Mouse (Mus musculus) layer of hippocampus, adult 9-10 months (tissue): ENCODE results near the gene Abcg5.
A peak's percentile ranks its signal among the peaks of the same experiment; 100 is the strongest.

Experiments used
- DNase-seq: peaks from one replicate; pipeline ENCODE4 v3.0.0; 2022; ENCODE audit warnings: low spot score

The Abcg5 gene

GRCm38 (mm10) chr17:84644292-84645050 is 38.3 kb downstream of the Abcg5 start:
- no peak for DNase-seq

GRCm38 (mm10) chr17:84642324-84642723 is 40.5 kb downstream of the Abcg5 start:
- no peak for DNase-seq

GRCm38 (mm10) chr17:84641893-84642292 is 40.9 kb downstream of the Abcg5 start:
- DNase-seq = peak; percentile 30

- no peak for DNase-seq
Measured at GRCm38 (mm10) chr17:84639796-84640378, 42.9 kb downstream of the Abcg5 start.

- no peak for DNase-seq
Measured at GRCm38 (mm10) chr17:84637971-84638370, 44.8 kb downstream of the Abcg5 start.

GRCm38 (mm10) chr17:84636328-84636727 is 46.5 kb downstream of the Abcg5 start:
- DNase-seq = no peak

- no peak for DNase-seq
Measured at GRCm38 (mm10) chr17:84633443-84633842, 49.4 kb downstream of the Abcg5 start.

GRCm38 (mm10) chr17:84631836-84632235 is 51.0 kb downstream of the Abcg5 start:
- no peak for DNase-seq

- DNase-seq = no peak
Measured at GRCm38 (mm10) chr17:84628611-84629010, 54.2 kb downstream of the Abcg5 start.

- no peak for DNase-seq
Measured at GRCm38 (mm10) chr17:84627721-84628120, 55.1 kb downstream of the Abcg5 start.

- no peak for DNase-seq
Measured at GRCm38 (mm10) chr17:84626857-84627305, 55.9 kb downstream of the Abcg5 start.

- DNase-seq = peak; percentile 78
Measured at GRCm38 (mm10) chr17:84626276-84626856, 56.4 kb downstream of the Abcg5 start, which contains the start of gene Dync2li1. Gene Dync2li1 (plus strand): TSS chr17:84626496.

- DNase-seq = no peak
Measured at GRCm38 (mm10) chr17:84622873-84623272, 59.9 kb downstream of the Abcg5 start.

- no peak for DNase-seq
Measured at GRCm38 (mm10) chr17:84622028-84622427, 60.8 kb downstream of the Abcg5 start.

- DNase-seq = no peak
Measured at GRCm38 (mm10) chr17:84621209-84621608, 61.6 kb downstream of the Abcg5 start.

- no peak for DNase-seq
Measured at GRCm38 (mm10) chr17:84620610-84621009, 62.2 kb downstream of the Abcg5 start.

- DNase-seq = no peak
Measured at GRCm38 (mm10) chr17:84620076-84620475, 62.7 kb downstream of the Abcg5 start.

GRCm38 (mm10) chr17:84619112-84619511 is 63.7 kb downstream of the Abcg5 start:
- no peak for DNase-seq

GRCm38 (mm10) chr17:84617953-84618352 is 64.9 kb downstream of the Abcg5 start:
- DNase-seq = no peak

- DNase-seq = no peak
Measured at GRCm38 (mm10) chr17:84616526-84617074, 66.2 kb downstream of the Abcg5 start.

- no peak for DNase-seq
Measured at GRCm38 (mm10) chr17:84615811-84616210, 67.0 kb downstream of the Abcg5 start.

- no peak for DNase-seq
Measured at GRCm38 (mm10) chr17:84611971-84612370, 70.8 kb downstream of the Abcg5 start.

GRCm38 (mm10) chr17:84611500-84611899 is 71.3 kb downstream of the Abcg5 start:
- no peak for DNase-seq
